Mouse (Mus musculus): ENCODE data around the gene Plcl2.
"Not testable (repeated sequence)": the region's sequence is repeated elsewhere in the genome, so short reads cannot be mapped to it uniquely, and the experiment has no call there.

Gene Plcl2

GRCm38 (mm10) chr17:50630992-50631391, 121.8 kb downstream of the Plcl2 start:
- not testable (repeated sequence) for DNase-seq

GRCm38 (mm10) chr17:50634008-50634871, 125.0 kb downstream of the Plcl2 start:
- DNase-seq, result no peak

GRCm38 (mm10) chr17:50635961-50636585, 126.9 kb downstream of the Plcl2 start:
- no peak for DNase-seq

GRCm38 (mm10) chr17:50638791-50639190, 129.6 kb downstream of the Plcl2 start:
- no peak for DNase-seq

- no peak for DNase-seq
These were observed 131.9 kb downstream of the Plcl2 start for GRCm38 (mm10) chr17:50641076-50641610.

GRCm38 (mm10) chr17:50641879-50642278, 132.7 kb downstream of the Plcl2 start:
- DNase-seq, result no peak

- no peak for DNase-seq
These were observed 134.2 kb downstream of the Plcl2 start for GRCm38 (mm10) chr17:50643356-50643755.

GRCm38 (mm10) chr17:50643989-50644388, 134.8 kb downstream of the Plcl2 start:
- no peak for DNase-seq

- DNase-seq, result not testable (repeated sequence)
These were observed 138.9 kb downstream of the Plcl2 start for GRCm38 (mm10) chr17:50648141-50648540.

- no peak for DNase-seq
These were observed 139.7 kb downstream of the Plcl2 start for GRCm38 (mm10) chr17:50648757-50649419.

- DNase-seq, result no peak
These were observed 141.5 kb downstream of the Plcl2 start for GRCm38 (mm10) chr17:50650535-50651223.

- DNase-seq, result no peak
These were observed 145.7 kb downstream of the Plcl2 start for GRCm38 (mm10) chr17:50654741-50655415.

GRCm38 (mm10) chr17:50655416-50655776, 146.2 kb downstream of the Plcl2 start:
- DNase-seq, result no peak

- no peak for DNase-seq
These were observed 148.1 kb downstream of the Plcl2 start for GRCm38 (mm10) chr17:50657321-50657720.

GRCm38 (mm10) chr17:50658901-50659300, 149.7 kb downstream of the Plcl2 start:
- no peak for DNase-seq

- DNase-seq, result no peak
These were observed 158.4 kb downstream of the Plcl2 start for GRCm38 (mm10) chr17:50667596-50667995.

GRCm38 (mm10) chr17:50668681-50669208, 159.5 kb downstream of the Plcl2 start:
- no peak for DNase-seq

- DNase-seq, result peak; percentile 6
These were observed 162.2 kb downstream of the Plcl2 start for GRCm38 (mm10) chr17:50671416-50671815.

- no peak for DNase-seq
These were observed 165.4 kb downstream of the Plcl2 start for GRCm38 (mm10) chr17:50674580-50674979.

GRCm38 (mm10) chr17:50675231-50675630, 166.0 kb downstream of the Plcl2 start:
- peak; percentile 15 for DNase-seq

GRCm38 (mm10) chr17:50677334-50677733, 168.1 kb downstream of the Plcl2 start:
- DNase-seq, result peak; percentile 4

Data from kidney, postnatal 14 days (tissue).